Mouse (Mus musculus) ES-Bruce4 (cell line): ENCODE measurements around the gene Lef1.

Experiments used
- CTCF ChIP-seq: IDR thresholded peaks from one replicate; pipeline ENCODE4 v1.8.1; 2011; ENCODE audit warnings: low read depth, low read length
- POLR2A ChIP-seq: IDR thresholded peaks from one replicate; pipeline ENCODE4 v1.8.1; 2011; ENCODE audit warnings: low read length; ENCODE audit not compliant: insufficient read depth

- TF ChIP-seq CTCF (no peak), POLR2A (no peak)
Measured at GRCm38 (mm10) chr3:131112573-131112955, 2.3 kb downstream of the Lef1 start.
